Mouse (Mus musculus) ES-Bruce4 (cell line): ENCODE results near the gene Alyref. TPM values are rescaled to one million over a fixed set of nuclear protein-coding genes. Genes with fewer than 3 reads are reported as not detected.
A peak's percentile ranks its signal among the peaks of the same experiment; 100 is the strongest.

ENCODE experiments used
- H3K27ac ChIP-seq: 2 replicates; pipeline ENCODE4 v1.5.1; 2012; ENCODE audit warnings: low read length, inconsistent platforms; ENCODE audit not compliant: insufficient read depth
- H3K27me3 ChIP-seq: 2 replicates; pipeline ENCODE4 v1.6.1; 2012; ENCODE audit warnings: mild to moderate bottlenecking, low read length, inconsistent platforms; ENCODE audit not compliant: control insufficient read depth, poor library complexity, insufficient read depth, severe bottlenecking
- H3K36me3 ChIP-seq: 2 replicates; pipeline ENCODE4 v1.6.1; 2012; ENCODE audit warnings: inconsistent platforms, mild to moderate bottlenecking, low read length, moderate library complexity; ENCODE audit not compliant: control insufficient read depth, poor library complexity, insufficient read depth, severe bottlenecking
- H3K4me1 ChIP-seq: one replicate; pipeline ENCODE4 v1.8.1; 2011; ENCODE audit warnings: low read length; ENCODE audit not compliant: control insufficient read depth, insufficient read depth
- H3K4me3 ChIP-seq: 2 replicates; pipeline ENCODE4 v1.5.1; 2011; ENCODE audit warnings: low read depth, mild to moderate bottlenecking, low read length
- H3K9ac ChIP-seq: 2 replicates; pipeline ENCODE4 v1.6.1; 2012; ENCODE audit warnings: low read depth, mild to moderate bottlenecking, inconsistent platforms; ENCODE audit not compliant: poor library complexity, severe bottlenecking
- H3K9me3 ChIP-seq: replicated peaks from 2 replicates; pipeline ENCODE4 v1.6.1; 2012; ENCODE audit warnings: mild to moderate bottlenecking, low read length, inconsistent platforms; ENCODE audit not compliant: control insufficient read depth, poor library complexity, insufficient read depth, severe bottlenecking
- CTCF ChIP-seq: IDR thresholded peaks from one replicate; pipeline ENCODE4 v1.8.1; 2011; ENCODE audit warnings: low read depth, low read length
- EP300 ChIP-seq: IDR thresholded peaks from 2 replicates; pipeline ENCODE4 v1.6.1; 2011; ENCODE audit warnings: low read depth, low read length; ENCODE audit not compliant: insufficient read depth
- POLR2A ChIP-seq: IDR thresholded peaks from one replicate; pipeline ENCODE4 v1.8.1; 2011; ENCODE audit warnings: low read length; ENCODE audit not compliant: insufficient read depth
- polyA plus RNA-seq: library from polyadenylated mRNA; stranded (reverse); fragments of >200 nt; gene quantifications from 2 replicates; pipeline ENCODE4 v1.2.4, GENCODE M21; 2011; ENCODE audit warnings: low read depth; ENCODE audit not compliant: missing spikeins, insufficient read depth, insufficient read length

Gene Alyref
- polyA plus RNA-seq, 1 experiment, result 242 TPM

GRCm38 (mm10) chr11:120581490-120582267, 16.5 kb downstream of the Alyref start, which contains the start of gene Arhgdia:
Arhgdia (minus strand) TSS chr11:120581624.
- peak within 1 kb of the TSS; percentile 86 for H3K9ac ChIP-seq
- peak within 1 kb of the TSS; percentile 87 for H3K27ac ChIP-seq
- H3K4me3 ChIP-seq, result peak within 1 kb of the TSS; percentile 86
- H3K9me3 ChIP-seq, result no peaks in the 10 kb centered on the region
- H3K36me3 ChIP-seq, result peaks cover 37% of the 10 kb centered on the region
- H3K4me1 ChIP-seq, result peaks cover 4% of the 10 kb centered on the region
- no peak for TF ChIP-seq POLR2A
- 0 out of 2 replicates have a peak, but pooled peaks have one; percentile 56 for TF ChIP-seq EP300
- TF ChIP-seq CTCF, result no peak
- no peaks in the 10 kb centered on the region for H3K27me3 ChIP-seq

- peaks cover 4% of the 10 kb centered on the region for H3K4me1 ChIP-seq
- no peaks in the 10 kb centered on the region for H3K9me3 ChIP-seq
- peak overlapping the region; percentile 27 for H3K27ac ChIP-seq
- H3K27me3 ChIP-seq, result no peaks in the 10 kb centered on the region
- H3K36me3 ChIP-seq, result peaks cover 32% of the 10 kb centered on the region
- H3K4me3 ChIP-seq, result peak overlapping the region; percentile 86
- peak overlapping the region; percentile 86 for H3K9ac ChIP-seq
- no peak for TF ChIP-seq POLR2A
- TF ChIP-seq CTCF, result no peak
- no peak for TF ChIP-seq EP300
Observed at GRCm38 (mm10) chr11:120580871-120581331, 17.3 kb downstream of the Alyref start.

- Histone ChIP-seq H3K4me1 (peaks cover 4% of the 10 kb centered on the region), H3K9ac (peak overlapping the region; percentile 86), H3K4me3 (peak overlapping the region; percentile 86), H3K36me3 (peaks cover 25% of the 10 kb centered on the region), H3K9me3 (no peaks in the 10 kb centered on the region), H3K27me3 (no peaks in the 10 kb centered on the region), H3K27ac (0 out of 2 replicates have a peak overlapping the region, but pooled peaks have one; percentile 27)
- TF ChIP-seq CTCF (no peak), POLR2A (no peak), EP300 (no peak)
Observed at GRCm38 (mm10) chr11:120580190-120580589, 18.0 kb downstream of the Alyref start.

- Histone ChIP-seq H3K27me3 (no peaks in the 10 kb centered on the region), H3K9me3 (no peaks in the 10 kb centered on the region), H3K4me3 (no peak overlapping the region), H3K4me1 (peaks cover 4% of the 10 kb centered on the region), H3K27ac (no peak overlapping the region), H3K36me3 (peaks cover 22% of the 10 kb centered on the region), H3K9ac (no peak overlapping the region)
- TF ChIP-seq CTCF (peak; percentile 67), EP300 (no peak), POLR2A (no peak)
Observed at GRCm38 (mm10) chr11:120579316-120580107, 18.7 kb downstream of the Alyref start.

GRCm38 (mm10) chr11:120578694-120579243, 19.4 kb downstream of the Alyref start:
- H3K9ac ChIP-seq, result no peak overlapping the region
- peaks cover 22% of the 10 kb centered on the region for H3K36me3 ChIP-seq
- H3K27me3 ChIP-seq, result no peaks in the 10 kb centered on the region
- H3K9me3 ChIP-seq, result no peaks in the 10 kb centered on the region
- no peak overlapping the region for H3K27ac ChIP-seq
- TF ChIP-seq POLR2A (no peak), CTCF (no peak), EP300 (no peak)
- no peak overlapping the region for H3K4me3 ChIP-seq
- peaks cover 4% of the 10 kb centered on the region for H3K4me1 ChIP-seq
